Mouse (Mus musculus) hindbrain, embryonic 14.5 days (tissue): ENCODE data around the gene Smim23. TPM values are rescaled to one million over a fixed set of nuclear protein-coding genes. Genes with fewer than 3 reads are reported as not detected.

Experiments
- ATAC-seq: fragments of 200-750 bp; cut with Nextera tagmentation; 2 replicates; pipeline ENCODE4 v1.8.0; 2017; ENCODE audit warnings: moderate number of reproducible peaks, mild to moderate bottlenecking, moderate TSS enrichment, moderate library complexity; ENCODE audit not compliant: low FRiP score
- DNase-seq: peaks from one replicate; pipeline ENCODE4 v3.0.0-alpha.2; 2015; ENCODE audit warnings: low spot score
- H3K27ac ChIP-seq: fragments of 300-500 bp; sonication (generic); 2 replicates; pipeline ENCODE4 v1.5.1; 2014; ENCODE audit warnings: mild to moderate bottlenecking, moderate library complexity
- H3K27me3 ChIP-seq: fragments of 300-500 bp; sonication (generic); 2 replicates; pipeline ENCODE4 v1.6.1; 2014; ENCODE audit warnings: mild to moderate bottlenecking, low read length, mixed read lengths; ENCODE audit not compliant: control insufficient read depth, insufficient read depth
- H3K36me3 ChIP-seq: fragments of 300-500 bp; sonication (generic); replicated peaks from 2 replicates; pipeline ENCODE4 v1.6.1; 2014; ENCODE audit not compliant: control insufficient read depth, insufficient read depth
- H3K4me1 ChIP-seq: fragments of 300-500 bp; sonication (generic); replicated peaks from 2 replicates; pipeline ENCODE4 v1.6.1; 2014; ENCODE audit warnings: antibody characterized with exemption, low read length, mixed read lengths; ENCODE audit not compliant: control insufficient read depth, insufficient read depth
- H3K4me2 ChIP-seq: fragments of 300-500 bp; sonication (generic); replicated peaks from 2 replicates; pipeline ENCODE4 v1.6.1; 2014; ENCODE audit warnings: mild to moderate bottlenecking, moderate library complexity
- H3K4me3 ChIP-seq: fragments of 300-500 bp; sonication (generic); replicated peaks from 2 replicates; pipeline ENCODE4 v1.5.1; 2014; ENCODE audit warnings: mild to moderate bottlenecking, low read length
- H3K9ac ChIP-seq: fragments of 300-500 bp; sonication (generic); 2 replicates; pipeline ENCODE4 v1.6.1; 2014
- H3K9me3 ChIP-seq: fragments of 300-500 bp; sonication (generic); 2 replicates; pipeline ENCODE4 v1.6.1; 2016; ENCODE audit warnings: low read length; ENCODE audit not compliant: control insufficient read depth
- WGBS: fragments of 180-500 bp; shearing (Covaris S2); extraction: QIAGEN DNeasy Blood & Tissue Kit; methylation state at CpG from one replicate; pipeline ENCODE4 v1.1.7; 2014; 5-methylcytosine and 5-hydroxymethylcytosine counted together
- polyA plus RNA-seq: library from polyadenylated mRNA; unstranded; fragments of >200 nt; fragmentation: Nextera tagmentation; extraction: Ambion mirVana; gene quantifications from 2 replicates; pipeline ENCODE4 v1.2.1, GENCODE M21; 2014

Smim23 gene
- polyA plus RNA-seq, 1 experiment from 2014 or later, result not detected

- Histone ChIP-seq H3K4me2 (no peak overlapping the region), H3K4me3 (no peak overlapping the region), H3K4me1 (no peaks in the 10 kb centered on the region), H3K36me3 (no peaks in the 10 kb centered on the region), H3K27ac (no peak overlapping the region), H3K9me3 (no peaks in the 10 kb centered on the region), H3K9ac (no peak overlapping the region), H3K27me3 (no peaks in the 10 kb centered on the region)
- DNase-seq (no peak), ATAC-seq (no peak)
- 90% methylated on average over 5 of the region's 5 CpGs for WGBS
Observed at GRCm38 (mm10) chr11:32786201-32786600, 38.2 kb downstream of the Smim23 start.

GRCm38 (mm10) chr11:32785591-32786147 is 38.7 kb downstream of the Smim23 start:
- no peaks in the 10 kb centered on the region for H3K9me3 ChIP-seq
- no peaks in the 10 kb centered on the region for H3K27me3 ChIP-seq
- no peak overlapping the region for H3K4me2 ChIP-seq
- no peaks in the 10 kb centered on the region for H3K4me1 ChIP-seq
- H3K4me3 ChIP-seq, result no peak overlapping the region
- no peaks in the 10 kb centered on the region for H3K36me3 ChIP-seq
- DNase-seq, result no peak
- no peak overlapping the region for H3K9ac ChIP-seq
- 89% methylated on average over 6 of the region's 6 CpGs for WGBS
- H3K27ac ChIP-seq, result no peak overlapping the region
- ATAC-seq, result no peak

GRCm38 (mm10) chr11:32782724-32783123 is 41.7 kb downstream of the Smim23 start:
- DNase-seq (no peak), ATAC-seq (no peak)
- Histone ChIP-seq H3K4me2 (no peak overlapping the region), H3K4me1 (no peaks in the 10 kb centered on the region), H3K36me3 (no peaks in the 10 kb centered on the region), H3K9me3 (no peaks in the 10 kb centered on the region), H3K9ac (no peak overlapping the region), H3K27me3 (no peaks in the 10 kb centered on the region), H3K27ac (no peak overlapping the region), H3K4me3 (no peak overlapping the region)
- WGBS, result 82% methylated on average over 3 of the region's 3 CpGs

- ATAC-seq, result peak; percentile 77; the same call in 1 of the 2 replicates
- Histone ChIP-seq H3K9me3 (no peaks in the 10 kb centered on the region), H3K4me2 (no peak overlapping the region), H3K4me1 (no peaks in the 10 kb centered on the region), H3K27me3 (no peaks in the 10 kb centered on the region), H3K9ac (no peak overlapping the region), H3K36me3 (no peaks in the 10 kb centered on the region), H3K27ac (0 out of 2 replicates have a peak overlapping the region, but pooled peaks have one; percentile 21), H3K4me3 (no peak overlapping the region)
- 61% methylated on average over 2 of the region's 2 CpGs for WGBS
- peak; percentile 56 for DNase-seq
Observed at GRCm38 (mm10) chr11:32781633-32782404, 42.6 kb downstream of the Smim23 start.

- H3K27me3 ChIP-seq, result no peaks in the 10 kb centered on the region
- no peak overlapping the region for H3K4me3 ChIP-seq
- no peaks in the 10 kb centered on the region for H3K4me1 ChIP-seq
- H3K4me2 ChIP-seq, result no peak overlapping the region
- no peak overlapping the region for H3K9ac ChIP-seq
- DNase-seq, result no peak
- 41% methylated on average over 11 of the region's 11 CpGs for WGBS
- H3K27ac ChIP-seq, result peak overlapping the region; percentile 6; the same call in 1 of the 2 replicates
- no peaks in the 10 kb centered on the region for H3K9me3 ChIP-seq
- peak; percentile 83 for ATAC-seq
- no peaks in the 10 kb centered on the region for H3K36me3 ChIP-seq
Observed at GRCm38 (mm10) chr11:32780747-32781536, 43.5 kb downstream of the Smim23 start.

GRCm38 (mm10) chr11:32768642-32769343 is 55.6 kb downstream of the Smim23 start:
- no peak for DNase-seq
- Histone ChIP-seq H3K4me2 (no peak overlapping the region), H3K4me1 (no peaks in the 10 kb centered on the region), H3K36me3 (no peaks in the 10 kb centered on the region), H3K27ac (no peak overlapping the region), H3K9ac (no peak overlapping the region), H3K27me3 (no peaks in the 10 kb centered on the region), H3K9me3 (0 out of 2 replicates have a peak, but pooled peaks cover 4% of the 10 kb centered on the region), H3K4me3 (no peak overlapping the region)
- no peak for ATAC-seq
- WGBS, result 79% methylated on average over 12 of the region's 12 CpGs

Other genes starting within 250 kb of the Smim23 start
- 114 and 134 TPM in 2 replicates for gene Fbxw11, start 181.9 kb downstream of the Smim23 start, polyA plus RNA-seq